Mouse (Mus musculus): ENCODE measurements at regions not wholly inside any gene's neighbourhood (a gene's known extent, or its start where the extent isn't known, plus 50 kb on each side); places are given as distances from the start of the nearest gene placed in this dataset.
A peak's percentile ranks its signal among the peaks of the same experiment; 100 is the strongest.
"Not testable (repeated sequence)": the region's sequence is repeated elsewhere in the genome, so short reads cannot be mapped to it uniquely, and the experiment has no call there.

DNA sequence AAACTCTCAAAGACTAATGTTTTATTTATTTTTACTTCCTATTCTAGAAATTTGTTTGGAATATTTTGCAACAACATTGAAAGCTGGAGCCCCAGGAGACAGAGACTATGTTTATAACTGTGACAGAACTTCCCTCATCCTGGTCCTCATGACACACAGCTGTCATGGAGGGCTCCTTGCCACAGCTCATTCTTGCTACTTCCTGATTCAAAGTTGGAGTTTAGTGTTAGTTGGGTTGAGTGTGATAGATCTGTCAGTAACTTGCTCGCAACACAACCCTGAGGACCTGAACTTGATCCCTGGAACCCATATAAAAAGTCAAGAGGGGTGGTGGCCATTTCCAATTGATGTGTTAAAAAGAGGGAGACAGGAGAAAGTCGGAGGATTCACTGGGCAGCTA, 328.3 kb upstream of the Nox3 start:
- no peak for DNase-seq

DNA sequence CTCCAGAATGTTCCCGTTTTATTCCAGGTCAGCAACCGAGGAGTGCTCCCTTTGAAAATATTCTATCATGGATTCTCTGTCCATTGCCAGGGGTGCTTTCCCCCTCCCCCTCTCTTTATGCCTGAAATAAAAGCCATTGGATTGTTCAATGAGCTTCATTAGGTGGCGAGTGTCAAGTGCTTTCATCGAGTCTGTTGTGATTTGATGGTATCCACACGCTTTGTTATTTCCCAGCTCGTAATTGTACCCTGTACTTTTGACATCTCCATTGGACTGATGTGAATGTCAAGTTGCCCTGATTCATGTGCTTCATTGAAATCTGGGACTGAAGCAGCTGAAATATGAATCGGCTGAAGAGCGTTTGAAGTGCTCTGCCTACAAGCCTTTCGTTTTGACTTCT, 333.1 kb upstream of the Nox3 start:
- no peak for DNase-seq

DNA sequence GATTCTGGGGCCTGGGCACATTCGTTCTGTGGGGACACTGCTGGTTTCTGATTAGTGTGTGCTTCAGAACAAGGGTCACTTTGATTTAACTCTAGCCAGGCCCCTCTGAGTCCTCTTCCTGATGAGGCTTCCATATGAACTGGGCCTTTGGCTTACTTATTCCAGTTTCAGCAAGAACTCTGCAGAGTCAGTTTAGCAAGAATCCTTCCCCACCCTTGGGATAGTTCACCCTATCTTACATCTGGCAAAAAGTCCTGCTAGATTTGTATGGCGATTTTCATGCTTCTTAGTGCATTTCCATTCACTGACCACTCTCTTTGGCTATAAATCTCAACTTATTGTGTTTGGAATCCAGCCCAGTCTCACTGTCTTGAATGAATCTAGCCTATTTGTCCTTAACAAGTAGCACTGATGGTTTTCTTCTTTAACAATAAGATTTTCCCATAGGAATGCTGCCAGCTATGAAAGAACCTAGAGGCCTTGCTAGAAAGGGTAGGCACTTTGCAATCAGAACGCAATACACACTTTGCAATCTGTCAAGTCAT, 338.8 kb upstream of the Nox3 start:
- no peak for DNase-seq

DNA sequence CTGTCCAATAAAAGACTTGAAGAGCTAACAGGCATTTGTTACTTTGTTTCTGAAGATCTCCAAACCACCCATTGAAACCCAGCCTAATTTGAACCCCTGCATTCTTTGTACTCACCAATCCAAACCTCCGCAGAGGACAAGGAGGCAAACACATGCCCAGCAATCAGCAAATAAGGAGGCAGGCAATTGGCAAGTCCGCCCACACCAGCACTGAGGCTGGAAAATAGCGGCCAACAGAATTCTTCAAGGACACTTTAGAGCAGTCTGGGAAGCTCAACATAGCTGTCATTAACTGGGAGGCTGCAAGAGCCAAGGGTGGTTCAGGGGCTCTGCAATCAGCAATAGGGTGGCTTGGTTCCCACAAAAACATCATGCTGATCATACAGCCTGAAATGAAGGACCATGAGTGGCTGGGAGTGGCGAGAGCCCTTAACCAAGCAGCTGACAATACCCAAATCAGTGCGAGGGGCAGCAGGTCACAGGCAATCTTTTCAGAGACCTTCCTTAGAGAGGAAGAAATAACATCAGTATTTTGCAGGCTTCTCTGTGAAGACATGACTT, 344.1 kb upstream of the Nox3 start:
- no peak for DNase-seq

DNA sequence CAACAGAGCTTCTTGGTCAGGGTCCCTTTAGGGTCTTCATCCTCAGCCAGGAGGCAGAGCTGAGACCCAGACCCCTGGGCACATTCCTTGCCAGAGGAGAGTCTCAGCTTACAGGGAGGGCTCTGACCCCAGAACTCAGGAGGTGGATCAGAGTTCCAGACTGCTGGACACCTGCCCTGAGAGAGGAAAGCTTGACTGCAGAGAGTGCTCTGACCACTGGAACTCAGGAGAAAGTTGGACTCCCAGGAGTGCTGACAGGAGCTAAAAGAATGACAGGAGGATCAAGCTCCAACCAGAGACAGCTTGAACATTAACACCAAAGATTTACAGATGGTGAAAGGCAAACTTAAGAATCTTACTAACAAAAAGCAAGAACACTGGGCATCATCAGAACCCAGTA, 364.1 kb upstream of the Nox3 start:
- DNase-seq: not testable (repeated sequence)

DNA sequence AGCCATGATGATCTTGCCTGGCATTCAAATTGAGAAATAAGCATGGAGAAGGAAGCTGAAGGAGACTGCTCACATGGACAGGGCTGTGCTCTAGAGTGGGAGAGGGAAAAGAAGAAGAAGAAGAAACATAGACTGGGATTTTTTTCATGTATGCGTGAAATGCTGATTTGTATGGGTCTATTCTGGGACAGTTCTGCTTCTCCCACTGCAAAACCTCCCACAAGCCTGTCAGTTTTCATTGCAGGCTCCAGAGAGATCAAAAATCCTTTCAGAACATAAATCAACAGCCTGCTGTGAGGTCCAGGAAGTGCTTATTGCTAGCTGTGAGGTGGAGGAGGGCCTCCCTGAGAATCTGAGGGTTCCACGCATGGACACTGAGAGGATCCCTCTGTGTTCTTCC, 377.3 kb upstream of the Nox3 start:
- DNase-seq: no peak

DNA sequence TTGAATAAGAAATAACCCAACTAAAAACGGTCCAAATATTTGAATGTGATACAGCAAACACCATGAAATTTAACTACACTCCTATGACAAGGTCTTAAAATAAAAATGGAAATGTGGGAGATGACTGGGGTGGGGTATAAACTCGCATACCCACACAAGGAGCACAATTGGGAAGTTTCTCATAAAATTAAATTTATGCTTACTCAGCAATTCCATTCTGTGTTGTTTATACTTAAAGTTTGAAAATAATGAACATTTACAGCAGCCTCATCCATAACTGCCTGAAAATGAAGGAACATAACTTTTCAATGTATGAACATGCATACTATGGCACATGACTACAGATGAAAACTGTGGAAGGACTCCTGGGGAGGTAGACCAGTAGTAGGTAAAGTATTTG, 384.5 kb upstream of the Nox3 start:
- no peak for DNase-seq

DNA sequence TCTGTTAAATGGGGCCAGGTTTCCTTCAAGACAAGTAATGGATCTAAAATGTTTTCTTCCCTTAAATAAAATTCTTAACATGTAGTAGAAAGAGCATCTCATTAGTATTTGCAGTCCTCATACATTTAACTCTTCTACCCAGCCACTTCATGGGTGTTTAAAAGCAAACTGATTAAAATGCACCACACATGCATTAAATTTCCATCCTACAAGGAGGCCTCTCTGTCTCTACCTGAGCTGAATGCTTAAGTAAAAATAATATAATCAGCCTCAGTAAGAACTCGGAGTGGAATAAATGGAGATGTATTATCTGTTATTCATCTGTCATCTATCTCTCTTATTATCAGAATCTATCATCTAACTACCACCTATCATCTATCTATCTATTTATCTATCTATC, 398.6 kb upstream of the Nox3 start:
- DNase-seq: no peak

DNA sequence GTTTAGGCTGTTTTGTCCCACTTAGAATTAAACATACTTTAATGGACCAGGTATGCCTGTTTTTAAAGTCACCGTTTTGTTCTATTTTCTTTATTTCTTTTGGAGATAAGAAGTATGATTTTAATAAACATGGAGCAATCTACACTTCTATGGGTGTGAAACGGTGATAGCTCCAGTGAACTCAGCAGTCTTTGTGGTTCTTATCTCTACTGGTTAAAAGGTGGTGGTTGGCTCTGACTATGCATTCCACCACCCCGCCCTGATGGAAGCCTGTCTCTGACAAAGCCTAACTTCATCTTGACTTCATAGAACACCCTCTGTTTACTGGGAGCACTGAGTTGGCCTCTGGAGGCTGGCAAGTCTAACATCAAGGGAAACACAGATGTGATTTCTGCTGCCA, 407.3 kb upstream of the Nox3 start:
- DNase-seq: no peak

DNA sequence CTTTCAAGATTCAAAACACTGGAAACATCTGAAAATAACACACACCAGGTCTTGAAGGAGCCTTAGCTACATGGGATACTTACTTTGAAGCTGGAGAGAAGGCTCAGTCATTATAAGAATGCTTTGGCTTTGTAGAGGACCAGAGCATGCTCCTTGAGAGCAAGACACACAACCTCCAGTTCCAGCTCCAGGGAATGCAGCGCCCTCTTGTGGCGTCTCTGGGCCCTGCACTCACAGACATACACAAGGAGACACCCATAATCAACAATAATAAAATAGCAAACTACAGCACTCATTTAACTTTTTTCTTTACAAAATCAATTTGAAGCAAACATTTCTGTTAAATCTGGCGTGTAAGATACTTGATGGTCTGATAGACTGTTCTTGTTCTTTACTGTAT, 413.2 kb upstream of the Nox3 start:
- peak; percentile 46 for DNase-seq

DNA sequence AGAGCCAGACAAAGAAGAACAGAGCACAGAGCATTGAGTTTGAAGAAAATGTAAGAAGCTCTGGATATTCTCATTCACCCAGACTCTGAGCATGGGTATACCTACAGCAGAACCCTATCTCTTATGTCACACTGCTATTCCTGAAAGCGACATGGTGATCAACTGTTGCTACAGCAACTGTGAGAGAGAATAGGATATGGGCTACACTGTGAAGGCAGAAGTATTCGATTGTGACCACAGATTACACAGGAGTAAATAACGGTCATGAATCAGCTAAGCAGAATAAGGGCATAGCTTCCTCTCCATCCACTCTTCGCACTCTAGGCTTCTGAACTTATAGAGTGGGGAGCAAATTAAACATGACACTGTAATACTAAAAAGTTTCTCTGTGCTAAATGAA, 417.0 kb upstream of the Nox3 start:
- DNase-seq: no peak

DNA sequence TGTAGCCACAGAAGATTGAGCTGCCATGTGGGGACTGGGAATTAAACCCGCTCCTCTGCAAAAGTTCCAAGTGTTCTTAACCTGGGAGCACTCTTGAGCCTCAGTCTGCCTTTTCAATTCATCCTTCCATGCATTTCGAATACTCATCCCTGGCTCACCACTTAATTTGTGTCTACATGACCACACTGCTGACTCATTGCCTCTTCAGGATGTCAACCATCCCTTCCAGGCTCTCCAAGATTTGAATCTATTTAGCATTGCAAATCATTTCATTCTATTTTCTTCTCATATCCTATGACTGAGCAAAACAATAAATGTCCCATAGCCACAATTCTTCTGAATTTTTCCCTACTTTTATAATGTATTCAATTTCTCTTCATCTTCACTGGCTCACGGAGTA, 420.4 kb upstream of the Nox3 start:
- no peak for DNase-seq

DNA sequence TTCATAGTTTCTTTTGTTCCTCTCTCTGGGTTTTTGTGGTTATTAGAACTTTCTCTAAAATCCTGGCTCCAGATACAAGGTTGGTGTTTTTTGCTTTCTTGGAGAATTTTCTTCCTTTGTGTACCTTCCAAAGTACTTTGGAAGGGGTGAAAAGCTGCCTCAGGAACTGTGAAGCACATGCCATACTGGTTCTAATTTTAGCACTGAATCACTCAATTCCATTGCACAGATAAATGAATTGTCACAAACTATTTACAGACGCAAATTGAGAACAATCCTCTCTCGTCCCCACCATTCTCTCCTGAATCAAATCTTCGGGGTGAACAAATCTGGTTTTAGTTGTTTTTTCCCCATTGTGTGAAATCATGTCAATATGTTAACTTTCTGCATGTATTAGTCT, 437.6 kb upstream of the Nox3 start:
- DNase-seq: no peak

DNA sequence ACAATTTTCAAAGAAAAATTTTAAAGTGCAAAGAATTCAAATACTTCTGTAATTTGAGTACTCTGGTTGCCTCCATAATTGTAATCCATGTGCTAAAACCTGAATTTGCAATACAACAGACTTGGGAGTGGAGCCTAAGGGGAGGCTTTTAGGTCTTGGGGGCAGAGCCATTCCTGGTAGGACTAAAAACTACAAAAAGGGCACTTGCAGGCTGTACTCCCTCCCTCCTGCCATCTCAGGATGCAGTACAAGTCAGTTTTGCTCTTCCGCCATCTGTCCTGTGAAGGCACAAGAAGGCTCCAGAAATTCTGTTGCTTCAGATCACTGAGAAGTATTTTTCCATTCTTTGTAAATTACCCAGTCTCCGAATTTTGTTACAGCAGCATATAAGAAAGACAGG, 467.4 kb upstream of the Nox3 start:
- no peak for DNase-seq

DNA sequence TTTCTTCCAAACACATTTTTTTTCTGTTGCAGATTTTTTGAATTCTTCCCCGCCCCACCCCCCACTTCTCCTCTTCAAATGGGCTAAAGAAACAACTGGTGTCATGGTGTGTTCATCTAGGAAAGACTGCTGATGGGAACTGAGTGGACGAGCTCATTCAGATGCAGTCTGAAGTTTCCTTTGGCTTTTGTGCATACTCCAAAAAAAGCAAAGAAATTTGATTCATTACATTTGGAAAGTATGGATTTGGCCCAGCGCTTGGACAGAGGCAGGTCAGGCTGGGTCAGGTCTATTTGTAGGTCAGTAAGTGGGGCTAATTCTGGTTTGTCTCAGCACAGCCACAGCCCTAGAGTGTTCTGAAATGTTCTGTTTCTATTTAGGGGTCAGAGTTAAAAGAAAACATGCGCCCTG, 477.9 kb upstream of the Nox3 start:
- DNase-seq: no peak

DNA sequence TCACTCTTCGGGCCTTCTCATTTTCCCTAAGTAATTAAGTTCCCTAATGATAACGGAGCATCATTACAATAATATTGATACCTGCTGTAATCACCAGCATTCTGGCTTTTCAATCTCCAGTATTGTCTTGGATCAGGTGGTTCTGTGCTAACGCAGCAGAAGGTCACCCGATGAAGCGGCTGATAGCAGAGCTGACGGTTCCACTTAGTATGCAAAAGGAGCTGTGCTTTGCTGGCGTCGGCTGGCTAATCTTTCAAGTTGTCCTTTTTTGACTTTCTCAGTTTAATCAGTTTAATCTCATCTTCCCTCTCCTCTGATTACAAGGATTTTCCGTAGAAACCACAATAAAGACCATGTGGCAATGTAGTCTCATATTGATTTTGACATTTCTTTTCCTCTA, 478.9 kb upstream of the Nox3 start:
- no peak for DNase-seq

DNA sequence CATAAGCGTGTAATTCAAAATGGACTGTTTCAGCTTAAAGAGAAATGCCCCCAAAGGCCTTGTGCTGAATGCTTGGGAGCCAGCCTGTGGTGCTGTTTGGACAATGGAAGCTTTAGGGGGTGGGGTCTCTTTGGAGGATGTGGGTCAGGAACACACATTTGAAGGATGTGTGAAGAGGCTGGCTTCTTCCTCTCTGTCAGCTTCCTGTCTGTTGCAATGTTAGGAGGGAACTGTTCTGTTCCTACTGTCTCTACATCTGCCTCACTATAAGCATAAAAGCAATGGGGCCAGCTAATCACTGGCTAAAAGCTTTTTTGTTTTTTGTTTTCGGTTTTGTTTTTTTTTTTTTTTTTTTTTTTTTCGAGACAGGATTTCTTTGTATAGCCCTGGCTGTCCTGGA, 480.5 kb upstream of the Nox3 start:
- DNase-seq: no peak

DNA sequence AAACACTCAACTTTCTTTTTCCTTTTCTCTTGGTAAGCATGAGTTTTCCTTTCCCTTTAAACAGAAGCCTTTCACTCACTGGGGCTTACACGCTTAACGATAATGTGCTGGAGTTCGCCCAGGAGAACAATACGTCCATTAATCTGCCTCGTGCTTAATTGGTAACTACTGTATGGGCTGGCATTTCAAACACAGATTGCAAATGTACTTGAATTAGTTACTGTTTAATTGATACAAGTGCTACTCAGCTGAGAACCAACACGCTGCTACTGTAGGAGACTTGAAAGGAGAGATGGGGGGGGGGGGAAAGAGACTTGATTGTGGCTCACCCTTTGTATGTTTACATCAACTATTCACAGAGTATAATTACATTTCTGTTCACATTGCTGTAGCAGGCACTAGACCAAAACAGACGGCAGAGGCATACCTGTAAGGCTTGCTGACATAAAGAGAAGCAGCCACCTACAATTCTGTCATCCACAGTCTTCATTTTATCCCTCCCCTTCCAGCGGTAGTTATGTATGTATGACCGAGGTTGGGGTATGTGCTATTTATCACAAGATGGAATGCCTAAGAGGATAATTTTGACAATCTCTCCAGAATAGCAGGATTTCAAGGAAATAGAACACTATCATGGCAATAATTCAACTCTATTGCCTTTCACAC, 481.6 kb upstream of the Nox3 start:
- DNase-seq: no peak

DNA sequence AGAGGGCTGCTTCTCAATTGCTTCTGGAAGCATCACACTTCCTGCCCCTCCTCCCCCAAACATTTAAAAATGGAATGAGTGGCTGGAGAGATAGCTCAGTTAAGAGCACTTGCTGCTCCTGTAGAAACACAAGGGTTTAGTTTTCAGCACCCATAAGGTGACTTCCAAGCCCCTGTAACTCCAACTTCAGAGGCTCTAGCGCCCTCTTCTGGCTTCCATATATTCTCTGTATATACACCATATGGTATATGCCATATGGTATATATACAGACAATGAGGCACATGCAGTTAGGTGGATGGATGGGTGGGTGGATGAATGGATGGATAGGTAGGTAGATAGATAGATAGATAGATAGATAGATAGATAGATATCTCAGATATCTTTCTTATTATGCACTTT, 483.2 kb upstream of the Nox3 start:
- no peak for DNase-seq

DNA sequence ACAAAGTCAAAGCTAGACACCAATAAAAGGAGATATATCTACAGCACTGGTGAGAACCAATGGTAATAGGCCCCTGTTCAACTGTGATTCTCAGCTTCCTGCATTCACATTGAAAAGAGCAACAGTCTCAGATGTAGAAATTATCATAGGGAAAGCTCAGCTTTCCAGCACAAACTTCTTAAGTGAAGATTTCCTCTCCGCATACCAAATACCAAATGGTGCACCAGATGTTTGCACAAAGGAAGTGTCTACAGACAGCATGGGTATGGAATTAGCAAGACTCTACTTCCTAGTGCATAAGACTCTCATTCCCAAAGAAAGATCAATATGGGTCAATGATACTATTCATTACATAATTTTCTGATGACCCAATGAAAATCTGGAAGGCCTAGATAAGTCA, 486.0 kb upstream of the Nox3 start:
- DNase-seq: no peak

DNA sequence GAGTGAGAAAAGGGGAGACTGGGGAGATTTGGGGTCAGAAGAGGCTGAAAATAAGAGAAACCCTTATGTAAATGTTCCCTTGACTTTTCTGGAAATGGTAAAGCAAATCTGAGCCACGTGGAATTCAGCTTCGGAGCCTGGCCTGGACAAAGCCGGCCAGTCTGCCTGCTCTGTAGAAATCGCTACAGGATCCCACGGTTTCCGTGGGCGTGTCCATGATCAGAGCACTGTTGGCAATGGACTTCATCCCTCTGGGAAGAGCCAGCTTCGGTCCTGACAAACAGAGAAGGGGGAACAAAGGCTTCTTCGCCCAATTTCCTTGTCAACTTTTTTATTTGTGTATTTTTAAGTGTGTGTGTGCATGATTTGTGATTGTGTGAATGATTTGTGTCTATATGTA, 490.7 kb upstream of the Nox3 start:
- no peak for DNase-seq

DNA sequence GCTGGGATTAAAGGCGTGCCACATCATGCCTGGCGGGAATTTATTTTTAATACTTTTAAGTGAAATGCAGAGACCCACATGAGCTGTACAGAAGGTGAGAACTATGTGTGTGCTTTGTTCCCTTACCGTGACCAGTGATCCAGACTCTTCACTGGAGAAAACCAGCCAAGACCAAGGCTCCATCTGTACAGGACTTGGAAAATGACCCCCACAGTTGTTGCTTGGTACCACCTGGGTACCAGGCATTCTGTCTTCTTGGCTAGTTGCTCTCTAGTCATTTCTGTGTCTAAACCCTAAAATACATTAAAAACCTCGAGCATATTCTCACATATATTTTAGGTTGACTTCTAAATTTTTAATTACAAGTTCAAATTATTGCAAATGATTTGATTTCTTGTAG, 491.5 kb upstream of the Nox3 start:
- no peak for DNase-seq

DNA sequence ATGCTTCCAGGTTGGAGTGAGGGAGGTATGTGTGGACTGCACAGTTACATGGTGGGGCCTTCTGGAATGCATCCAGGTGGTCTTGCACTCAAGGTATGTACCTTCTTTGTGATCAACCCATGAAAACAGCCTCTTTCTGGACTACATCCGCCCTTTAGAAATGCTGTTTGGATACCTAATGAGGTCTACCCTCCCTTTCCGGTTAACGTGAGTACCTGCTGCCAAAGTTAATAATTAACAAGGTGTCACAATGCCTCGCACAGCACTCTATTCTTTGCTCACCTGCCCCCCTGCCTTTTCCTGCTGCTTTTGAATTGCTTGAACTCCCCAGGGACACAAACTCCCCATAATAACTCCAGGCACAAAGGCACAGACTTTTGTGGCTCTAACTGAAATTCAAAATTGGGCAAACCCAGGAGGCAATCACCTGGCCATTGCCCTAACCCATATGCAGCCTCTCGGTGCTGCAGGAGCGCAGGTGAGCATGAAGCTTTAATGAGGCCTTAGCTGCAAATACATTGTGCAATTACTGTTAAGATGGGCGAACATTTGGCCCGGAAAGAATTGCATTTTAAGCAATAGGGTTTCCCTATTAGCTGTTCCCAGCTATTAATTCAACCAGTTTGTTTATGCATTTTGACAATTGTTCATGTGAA, 500.9 kb upstream of the Nox3 start:
- no peak for DNase-seq

DNA sequence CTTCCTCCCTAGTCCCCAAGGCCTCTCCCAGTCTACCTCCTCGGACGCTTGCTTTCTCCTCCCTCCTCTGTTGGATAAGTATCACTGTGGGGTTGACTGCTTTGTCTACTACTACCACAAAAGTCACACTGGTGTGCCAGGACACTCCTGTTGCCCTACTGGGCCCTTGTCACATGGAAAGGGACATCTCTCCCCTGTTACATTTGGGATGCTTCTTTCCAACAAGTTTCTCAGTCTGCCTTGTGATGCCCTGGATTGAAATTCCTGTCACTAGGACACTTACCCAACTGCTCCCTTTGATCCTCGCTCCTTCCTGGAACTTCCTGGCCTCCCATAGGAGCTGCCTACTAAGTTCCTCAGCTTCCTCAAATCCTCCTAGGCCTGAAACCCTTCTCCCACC, 501.9 kb upstream of the Nox3 start:
- DNase-seq: no peak

DNA sequence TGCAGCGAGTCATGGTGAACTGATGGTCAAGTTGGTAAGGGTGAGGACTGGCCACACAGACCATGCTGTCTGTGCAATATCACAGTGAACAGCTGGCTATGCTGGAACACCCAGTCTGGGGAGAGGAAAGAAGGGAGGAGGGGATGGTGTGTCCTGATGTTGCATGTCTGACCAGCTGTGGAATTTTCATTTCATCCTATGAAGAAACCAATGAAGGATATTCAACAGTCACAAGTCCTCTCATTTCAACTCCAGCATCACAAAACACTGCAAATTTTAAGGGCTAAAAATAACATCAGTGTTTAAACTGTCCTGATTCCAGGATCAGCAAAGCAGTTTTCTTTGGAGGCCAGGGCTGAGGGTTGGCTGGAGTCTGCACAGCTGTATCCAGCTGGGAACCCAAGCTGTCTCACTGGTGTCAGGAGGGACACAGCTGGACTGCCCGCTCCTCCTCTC, 503.7 kb upstream of the Nox3 start:
- DNase-seq: no peak

Data from thymus, postnatal 4 days (tissue).